Mouse (Mus musculus) heart, embryonic 11.5 days (tissue): ENCODE results near the gene Myo6. TPM values are rescaled to one million over a fixed set of nuclear protein-coding genes. Genes with fewer than 3 reads are reported as not detected.

Experiments
- ATAC-seq: fragments of 200-750 bp; cut with Nextera tagmentation; replicated peaks from 2 replicates; pipeline ENCODE4 v1.8.0; 2017; ENCODE audit warnings: moderate library complexity; ENCODE audit not compliant: insufficient number of reproducible peaks, low FRiP score, low TSS enrichment
- H3K27ac ChIP-seq: fragments of 300-500 bp; sonication (generic); 2 replicates; pipeline ENCODE4 v1.5.1; 2014; ENCODE audit warnings: mild to moderate bottlenecking, low read depth, low read length
- H3K27me3 ChIP-seq: fragments of 300-500 bp; sonication (generic); 2 replicates; pipeline ENCODE4 v1.6.1; 2014; ENCODE audit warnings: mild to moderate bottlenecking, low read length, mixed read lengths; ENCODE audit not compliant: control insufficient read depth, insufficient read depth
- H3K36me3 ChIP-seq: fragments of 300-500 bp; sonication (generic); 2 replicates; pipeline ENCODE4 v1.6.1; 2014; ENCODE audit warnings: mild to moderate bottlenecking, low read length, moderate library complexity, mixed read lengths; ENCODE audit not compliant: control insufficient read depth, insufficient read depth
- H3K4me1 ChIP-seq: fragments of 300-500 bp; sonication (generic); 2 replicates; pipeline ENCODE4 v1.6.1; 2014; ENCODE audit warnings: low read length; ENCODE audit not compliant: control insufficient read depth, insufficient read depth
- H3K4me2 ChIP-seq: fragments of 300-500 bp; sonication (generic); 2 replicates; pipeline ENCODE4 v1.6.1; 2014; ENCODE audit warnings: mild to moderate bottlenecking, moderate library complexity
- H3K4me3 ChIP-seq: fragments of 300-500 bp; sonication (generic); 2 replicates; pipeline ENCODE4 v1.5.1; 2014; ENCODE audit warnings: low read depth, low read length
- H3K9ac ChIP-seq: fragments of 300-500 bp; sonication (generic); 2 replicates; pipeline ENCODE4 v1.6.1; 2014; ENCODE audit warnings: mild to moderate bottlenecking, low read depth, low read length, moderate library complexity
- H3K9me3 ChIP-seq: fragments of 300-500 bp; sonication (generic); replicated peaks from 2 replicates; pipeline ENCODE4 v1.6.1; 2016; ENCODE audit warnings: low read length; ENCODE audit not compliant: control insufficient read depth
- WGBS: fragments of 180-500 bp; shearing (Covaris S2); extraction: QIAGEN DNeasy Blood & Tissue Kit; methylation state at CpG from one replicate; pipeline ENCODE4 v1.1.7; 2014; ENCODE audit not compliant: insufficient replicate concordance; 5-methylcytosine and 5-hydroxymethylcytosine counted together
- polyA plus RNA-seq: library from polyadenylated mRNA; unstranded; fragments of >200 nt; fragmentation: Nextera tagmentation; extraction: Ambion mirVana; gene quantifications from 2 replicates; pipeline ENCODE4 v1.2.1, GENCODE M21; 2014

Myo6 gene
- 13.9 and 14.1 TPM in 2 replicates for polyA plus RNA-seq

GRCm38 (mm10) chr9:80164611-80165474 lies at the start of gene Myo6:
Gene Myo6 (plus strand): TSS chr9:80165031.
- Histone ChIP-seq H3K4me1 (no peaks in the 10 kb centered on the region), H3K4me2 (peak within 1 kb of the TSS; percentile 78), H3K4me3 (peak within 1 kb of the TSS; percentile 73), H3K27me3 (no peaks in the 10 kb centered on the region), H3K9me3 (no peaks in the 10 kb centered on the region), H3K27ac (peak within 1 kb of the TSS; percentile 79), H3K9ac (peak within 1 kb of the TSS; percentile 92), H3K36me3 (no peaks in the 10 kb centered on the region)
- under 1% methylated on average over 65 of the region's 69 CpGs for WGBS
- peak; percentile 98 for ATAC-seq

- Histone ChIP-seq H3K9me3 (no peaks in the 10 kb centered on the region), H3K9ac (no peak overlapping the region), H3K4me1 (0 out of 2 replicates have a peak, but pooled peaks cover 8% of the 10 kb centered on the region), H3K4me3 (no peak overlapping the region), H3K27me3 (no peaks in the 10 kb centered on the region), H3K36me3 (peaks cover 17% of the 10 kb centered on the region; the same call in 1 of the 2 replicates), H3K4me2 (no peak overlapping the region), H3K27ac (peak overlapping the region; percentile 6; the same call in 1 of the 2 replicates)
- 45% methylated on average over 10 of the region's 10 CpGs for WGBS
- no peak for ATAC-seq
Measured at GRCm38 (mm10) chr9:80145992-80146587, 18.7 kb upstream of the Myo6 start.

- ATAC-seq = no peak
- Histone ChIP-seq H3K9ac (no peak overlapping the region), H3K4me3 (no peak overlapping the region), H3K9me3 (no peaks in the 10 kb centered on the region), H3K27me3 (no peaks in the 10 kb centered on the region), H3K27ac (no peak overlapping the region), H3K4me2 (no peak overlapping the region), H3K36me3 (peaks cover 8% of the 10 kb centered on the region; the same call in 1 of the 2 replicates), H3K4me1 (0 out of 2 replicates have a peak, but pooled peaks cover 8% of the 10 kb centered on the region)
- 65% methylated on average over 5 of the region's 5 CpGs for WGBS
Measured at GRCm38 (mm10) chr9:80149594-80149993, 15.2 kb upstream of the Myo6 start.

- H3K9me3 ChIP-seq = no peaks in the 10 kb centered on the region
- no peak overlapping the region for H3K4me2 ChIP-seq
- H3K4me3 ChIP-seq = no peak overlapping the region
- H3K27ac ChIP-seq = 0 out of 2 replicates have a peak overlapping the region, but pooled peaks have one; percentile 41
- no peak for ATAC-seq
- H3K27me3 ChIP-seq = no peaks in the 10 kb centered on the region
- WGBS = 77% methylated on average over 5 of the region's 5 CpGs
- no peaks in the 10 kb centered on the region for H3K4me1 ChIP-seq
- no peaks in the 10 kb centered on the region for H3K36me3 ChIP-seq
- no peak overlapping the region for H3K9ac ChIP-seq
Measured at GRCm38 (mm10) chr9:80155277-80155676, 9.6 kb upstream of the Myo6 start.

- WGBS = 81% methylated on average over 5 of the region's 5 CpGs
- ATAC-seq = no peak
- H3K9me3 ChIP-seq = no peaks in the 10 kb centered on the region
Measured at GRCm38 (mm10) chr9:80156780-80157179, 8.1 kb upstream of the Myo6 start.

GRCm38 (mm10) chr9:80157840-80158465 lies 6.9 kb upstream of the Myo6 start:
- Histone ChIP-seq H3K36me3 (no peaks in the 10 kb centered on the region), H3K4me2 (no peak overlapping the region), H3K4me1 (no peaks in the 10 kb centered on the region), H3K9me3 (no peaks in the 10 kb centered on the region), H3K4me3 (no peak overlapping the region), H3K9ac (no peak overlapping the region), H3K27me3 (no peaks in the 10 kb centered on the region), H3K27ac (no peak overlapping the region)
- no peak for ATAC-seq
- WGBS = 88% methylated on average over 12 of the region's 12 CpGs

More at GRCm38 (mm10) chr9:80156780-80157179, 8.1 kb upstream of the Myo6 start:
- no peak overlapping the region for H3K4me2 ChIP-seq
- no peaks in the 10 kb centered on the region for H3K27me3 ChIP-seq
- no peaks in the 10 kb centered on the region for H3K4me1 ChIP-seq
- no peak overlapping the region for H3K27ac ChIP-seq
- H3K4me3 ChIP-seq = no peak overlapping the region
- no peaks in the 10 kb centered on the region for H3K36me3 ChIP-seq
- no peak overlapping the region for H3K9ac ChIP-seq

GRCm38 (mm10) chr9:80158937-80159336 lies 5.9 kb upstream of the Myo6 start:
- no peak for ATAC-seq
- no peaks in the 10 kb centered on the region for H3K27me3 ChIP-seq
- H3K4me3 ChIP-seq = no peak overlapping the region
- H3K4me2 ChIP-seq = no peak overlapping the region
- H3K27ac ChIP-seq = no peak overlapping the region
- H3K4me1 ChIP-seq = no peaks in the 10 kb centered on the region
- no peaks in the 10 kb centered on the region for H3K9me3 ChIP-seq
- no peak overlapping the region for H3K9ac ChIP-seq
- H3K36me3 ChIP-seq = no peaks in the 10 kb centered on the region
- WGBS = 82% methylated on average over 5 of the region's 5 CpGs

- Histone ChIP-seq H3K27ac (no peak overlapping the region), H3K9ac (no peak overlapping the region), H3K4me3 (no peak overlapping the region), H3K27me3 (no peaks in the 10 kb centered on the region), H3K9me3 (no peaks in the 10 kb centered on the region), H3K36me3 (no peaks in the 10 kb centered on the region), H3K4me1 (no peaks in the 10 kb centered on the region), H3K4me2 (no peak overlapping the region)
- ATAC-seq = no peak
- 72% methylated on average over 4 of the region's 4 CpGs for WGBS
Measured at GRCm38 (mm10) chr9:80161451-80161850, 3.4 kb upstream of the Myo6 start.
